Mouse (Mus musculus): Measurements from ENCODE around the gene Ssr1.

Gene Ssr1

GRCm38 (mm10) chr13:37993704-37994404, at the start of gene Ssr1:
Gene Ssr1 (minus strand): TSS chr13:37994217.
- DNase-seq (ENCODE audit: low read depth), result peak; percentile 94

GRCm38 (mm10) chr13:38037811-38038210, 43.8 kb upstream of the Ssr1 start:
- DNase-seq (ENCODE audit: low read depth), result peak; percentile 73

- peak; percentile 98 for DNase-seq (ENCODE audit: low read depth)
These were observed 43.1 kb upstream of the Ssr1 start, which contains the start of gene Cage1 for GRCm38 (mm10) chr13:38037044-38037687. Gene Cage1 (minus strand): TSS chr13:38037069.

DNA sequence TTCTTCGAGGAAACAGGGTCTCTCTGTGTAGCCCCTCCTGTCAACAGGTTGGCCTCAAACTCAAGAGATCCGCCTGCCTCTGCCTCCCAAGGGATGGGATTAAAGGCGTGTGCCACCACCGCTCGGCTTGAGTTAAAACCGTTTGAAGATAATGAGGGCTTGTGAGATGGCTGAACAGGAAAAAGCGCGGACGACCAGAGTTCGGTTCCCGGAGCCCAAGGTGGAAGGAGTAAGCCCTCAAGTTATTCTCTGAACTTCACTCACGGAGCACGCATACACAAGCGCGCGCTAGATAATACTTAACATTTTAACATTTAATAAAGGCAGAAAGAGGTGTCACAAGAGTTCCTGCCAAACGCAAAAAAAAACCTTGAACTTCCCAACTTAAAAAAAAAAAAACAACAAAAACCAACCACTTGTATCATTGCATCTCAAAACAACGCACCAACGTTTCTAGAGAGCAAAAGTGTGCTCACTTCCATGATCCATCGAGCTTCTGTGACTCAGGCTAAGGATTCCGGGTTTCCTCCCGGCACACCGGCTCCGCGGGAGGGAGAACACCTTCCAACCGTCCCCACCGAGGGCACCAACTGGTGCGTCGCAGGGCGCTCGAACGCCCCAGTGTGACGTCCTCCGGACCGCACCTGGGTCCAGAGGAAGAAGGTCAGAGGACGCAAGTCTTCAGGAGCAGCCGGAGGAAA, 42.5 kb upstream of the Ssr1 start, which contains the start of gene Riok1:
Riok1 (plus strand) TSS at position 653 of the 701 bp plus-strand sequence.
- DNase-seq (ENCODE audit: low read depth), result no peak

DNA sequence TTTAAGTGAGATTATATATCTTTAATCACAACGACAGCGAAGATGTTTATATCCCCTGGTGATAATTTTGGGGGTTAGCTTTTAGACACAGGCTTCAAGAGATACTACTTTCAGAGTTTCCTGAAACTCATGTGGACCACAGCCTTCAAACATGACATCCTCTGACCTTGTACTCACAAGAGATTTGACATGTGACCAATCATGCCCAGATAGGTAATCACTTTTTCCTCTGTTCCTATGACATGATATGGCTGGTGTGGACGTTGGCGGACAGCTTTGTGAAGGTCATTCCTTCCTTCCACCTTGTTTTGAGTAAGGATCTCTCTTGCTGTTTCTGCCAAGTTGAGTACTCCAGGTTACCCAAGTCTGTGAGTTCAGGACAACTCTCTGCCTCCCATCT, 34.4 kb upstream of the Ssr1 start:
- DNase-seq (ENCODE audit: low read depth), result peak; percentile 27

DNA sequence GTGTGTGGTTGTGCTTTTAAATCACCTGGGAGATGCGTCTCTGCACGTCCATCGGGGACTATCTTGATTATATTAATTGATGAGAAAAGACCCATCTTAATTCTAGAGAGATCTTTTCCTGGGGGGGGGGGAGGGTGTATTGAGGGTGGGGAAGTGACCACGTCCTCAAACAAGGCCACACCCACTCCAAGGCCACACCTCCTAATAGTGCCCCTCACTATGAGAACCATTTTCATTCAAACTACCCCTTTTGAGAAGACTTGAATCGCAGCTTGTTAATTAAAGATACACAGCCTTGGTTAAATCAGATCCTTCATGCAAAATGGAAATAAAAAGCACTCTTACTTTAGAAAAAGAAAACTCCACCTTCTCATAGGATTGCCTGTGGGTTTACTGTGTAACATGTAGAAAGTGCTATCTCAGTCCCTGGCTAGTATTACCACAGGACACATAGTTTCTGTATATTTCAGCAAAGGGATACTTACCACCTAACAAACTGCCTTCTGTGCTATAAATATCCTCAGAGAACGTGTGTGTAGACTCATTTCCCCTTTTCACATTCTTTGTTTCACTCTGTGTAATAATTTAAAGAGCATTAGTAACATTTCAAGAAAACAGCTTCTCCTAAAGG, 33.7 kb upstream of the Ssr1 start:
- DNase-seq (ENCODE audit: low read depth), result peak; percentile 44

DNA sequence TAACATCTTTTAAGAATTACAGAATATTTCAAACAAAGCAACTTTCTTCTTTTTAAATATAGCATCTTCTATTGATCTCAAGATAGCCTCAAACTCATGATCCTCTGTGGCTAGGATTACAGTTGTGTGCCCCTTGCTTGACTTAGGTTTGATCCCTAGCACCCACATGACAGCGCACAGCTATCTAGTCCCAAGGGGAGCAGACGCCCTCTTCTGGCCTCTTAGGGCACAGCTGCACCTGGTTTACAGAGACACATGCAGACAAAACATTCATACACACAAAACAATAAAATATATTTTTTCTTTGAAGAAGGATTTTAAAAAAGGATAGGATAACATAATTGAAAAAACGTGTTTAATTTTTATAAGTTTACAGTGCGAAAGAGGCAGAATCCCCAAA, 31.9 kb upstream of the Ssr1 start:
- DNase-seq (ENCODE audit: low read depth), result no peak

GRCm38 (mm10) chr13:38018791-38019190, 24.8 kb upstream of the Ssr1 start:
- DNase-seq (ENCODE audit: low read depth), result no peak

DNA sequence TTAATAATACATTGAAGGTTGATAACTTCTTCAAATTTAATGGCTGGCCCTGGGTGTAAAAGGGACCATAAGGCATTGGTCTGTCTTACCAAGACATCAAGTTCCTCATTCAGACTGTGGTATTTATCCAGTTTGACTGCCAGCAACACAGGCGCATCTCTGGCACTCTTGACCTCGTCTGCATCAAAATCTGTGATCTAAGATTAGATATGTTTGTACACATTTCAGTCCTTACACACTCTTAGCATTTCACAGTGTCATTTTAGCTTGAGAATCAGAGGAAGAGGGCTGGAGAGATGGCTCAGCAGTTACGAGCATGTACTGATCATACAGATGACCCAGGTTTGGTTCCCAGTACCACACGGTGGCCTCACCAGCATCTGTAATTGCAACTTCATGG, 21.6 kb upstream of the Ssr1 start:
- no peak for DNase-seq (ENCODE audit: low read depth)

GRCm38 (mm10) chr13:38012436-38012835, 18.4 kb upstream of the Ssr1 start:
- no peak for DNase-seq (ENCODE audit: low read depth)

- peak; percentile 97 for DNase-seq (ENCODE audit: low read depth)
These were observed 16.5 kb upstream of the Ssr1 start for GRCm38 (mm10) chr13:38010444-38010910.

- DNase-seq (ENCODE audit: low read depth), result peak; percentile 92
These were observed 15.8 kb upstream of the Ssr1 start for GRCm38 (mm10) chr13:38009721-38010408.

DNA sequence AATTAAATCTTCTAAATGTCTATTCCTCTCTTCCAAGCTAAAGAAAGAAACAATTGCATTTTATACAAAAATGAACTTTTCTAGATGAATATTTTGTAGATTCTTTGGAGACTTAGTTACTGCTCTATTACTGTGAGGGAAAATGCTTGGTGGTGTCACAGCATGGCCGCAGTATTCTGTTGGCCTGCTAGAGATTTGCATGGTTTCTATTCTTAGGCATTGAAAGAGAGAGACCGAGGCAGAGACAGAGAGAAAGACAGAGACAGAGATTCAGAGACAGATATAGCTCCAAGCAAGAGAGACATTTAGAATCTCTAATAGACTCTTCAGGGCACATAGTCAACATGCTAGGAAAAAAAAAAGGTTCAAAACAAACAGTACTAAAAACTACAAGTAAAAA, 14.0 kb upstream of the Ssr1 start:
- DNase-seq (ENCODE audit: low read depth), result no peak

- DNase-seq (ENCODE audit: low read depth), result peak; percentile 21
These were observed 8.4 kb upstream of the Ssr1 start for GRCm38 (mm10) chr13:38002461-38002860.

- no peak for DNase-seq (ENCODE audit: low read depth)
These were observed 5.7 kb upstream of the Ssr1 start for GRCm38 (mm10) chr13:37999713-38000112.

GRCm38 (mm10) chr13:37994405-37994749, 360 bp upstream of the Ssr1 start:
- DNase-seq (ENCODE audit: low read depth), result no peak

DNA sequence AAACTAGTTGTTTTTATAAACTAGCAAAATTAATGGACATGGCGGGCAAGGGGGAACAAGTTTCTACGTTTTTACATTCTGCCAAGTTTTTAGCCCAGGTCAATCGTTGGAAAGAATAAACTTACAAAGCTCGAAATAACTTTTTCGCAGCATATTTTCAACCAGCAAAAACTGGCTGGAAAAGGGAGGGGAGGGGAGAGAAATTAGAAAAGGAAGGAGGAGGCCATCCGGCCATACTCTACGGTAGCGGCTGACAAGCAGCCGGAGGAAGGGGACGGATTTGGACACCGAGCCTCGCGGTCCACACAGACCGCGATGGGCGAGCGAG, 677 bp downstream of the Ssr1 start:
- no peak for DNase-seq (ENCODE audit: low read depth)

GRCm38 (mm10) chr13:37992638-37993371, 1.2 kb downstream of the Ssr1 start:
- DNase-seq (ENCODE audit: low read depth), result peak; percentile 50

DNA sequence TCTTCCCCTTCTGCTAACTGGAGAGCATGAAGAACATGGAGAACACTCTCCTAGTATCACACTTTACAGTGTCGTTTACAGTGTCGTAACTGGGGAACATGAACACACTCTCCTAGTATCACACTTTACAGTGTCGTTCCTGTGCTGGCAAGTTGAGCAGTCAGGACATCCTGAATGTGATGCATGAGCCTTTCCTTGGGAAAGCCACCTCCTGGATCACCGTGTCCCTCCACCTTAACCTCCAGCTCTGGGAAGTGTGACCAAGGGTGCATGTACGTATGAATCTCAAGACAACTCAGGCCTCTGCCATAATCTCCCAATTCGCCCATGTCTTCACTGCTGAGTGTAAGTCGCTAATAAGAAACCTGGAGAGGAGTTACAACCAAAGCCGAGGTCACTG, 4.3 kb downstream of the Ssr1 start:
- no peak for DNase-seq (ENCODE audit: low read depth)

DNA sequence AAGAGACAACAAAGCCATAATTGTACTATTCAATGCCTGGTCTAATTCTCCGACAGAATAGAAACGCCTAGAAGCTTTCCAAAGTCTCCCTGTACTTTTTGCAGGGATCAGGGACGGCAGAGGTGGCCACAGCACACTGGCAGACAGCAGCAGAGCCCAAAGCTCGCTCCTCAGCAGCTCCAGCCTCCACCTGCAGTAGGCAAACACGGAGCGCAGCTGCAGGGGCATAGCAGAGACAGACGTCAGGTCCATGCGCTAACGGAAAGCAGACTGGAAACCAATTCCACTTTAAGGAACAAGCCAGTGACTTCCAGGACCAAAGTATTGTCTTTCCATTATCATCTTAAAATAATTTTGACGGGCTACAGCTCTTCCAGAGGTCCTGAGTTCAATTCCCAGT, 7.9 kb downstream of the Ssr1 start:
- DNase-seq (ENCODE audit: low read depth), result no peak

DNA sequence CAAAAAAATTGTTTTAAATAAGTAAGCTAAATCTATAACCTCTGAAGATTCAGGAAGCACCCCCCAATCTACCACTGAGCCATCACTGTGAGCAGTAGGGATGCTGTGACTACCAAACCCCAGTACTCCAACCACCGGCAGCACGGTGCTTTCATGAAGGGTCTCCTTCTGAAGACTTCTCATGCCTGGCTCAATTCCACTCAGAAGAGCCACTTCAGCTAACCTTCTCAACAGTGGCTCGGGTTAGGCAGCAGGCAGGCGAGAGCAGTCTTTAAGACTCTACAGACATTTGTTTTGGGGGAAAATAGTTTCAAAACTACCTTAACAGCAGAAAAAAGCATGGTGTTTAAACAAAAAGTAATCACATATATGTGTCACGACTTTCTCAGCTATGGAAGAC, 13.0 kb downstream of the Ssr1 start:
- no peak for DNase-seq (ENCODE audit: low read depth)

All from 416B (cell line).